Mouse (Mus musculus): ENCODE measurements at regions not wholly inside any gene's neighbourhood (a gene's known extent, or its start where the extent isn't known, plus 50 kb on each side); places are given as distances from the start of the nearest gene placed in this dataset.

- Histone ChIP-seq H3K4me1 (ENCODE audit: control insufficient read depth, insufficient read depth, low read length) (no peaks in the 10 kb centered on the region), H3K27ac (ENCODE audit: insufficient read depth, low read depth, low read length) (no peak overlapping the region), H3K4me3 (ENCODE audit: insufficient read depth, low read depth, low read length) (no peak overlapping the region)
- TF ChIP-seq POLR2A (IDR thresholded peaks at IDR 0.05; ENCODE audit: insufficient read depth, low read depth, low read length) (no peak), CTCF (IDR thresholded peaks at IDR 0.05; ENCODE audit: insufficient read depth, low read depth, low read length) (no peak)
- 95% methylated on average over 1 of the region's 1 CpGs for WGBS
Observed at GRCm38 (mm10) chr1:169387056-169387455, 144.2 kb downstream of the Nuf2 start.

GRCm38 (mm10) chr1:169385740-169386424 is 145.4 kb downstream of the Nuf2 start:
- H3K4me1 ChIP-seq (ENCODE audit: control insufficient read depth, insufficient read depth, low read length) = no peaks in the 10 kb centered on the region
- H3K27ac ChIP-seq (ENCODE audit: insufficient read depth, low read depth, low read length) = no peak overlapping the region
- WGBS = 91% methylated on average over 10 of the region's 10 CpGs
- no peak overlapping the region for H3K4me3 ChIP-seq (ENCODE audit: insufficient read depth, low read depth, low read length)
- no peak for TF ChIP-seq CTCF (IDR thresholded peaks at IDR 0.05; ENCODE audit: insufficient read depth, low read depth, low read length)
- no peak for TF ChIP-seq POLR2A (IDR thresholded peaks at IDR 0.05; ENCODE audit: insufficient read depth, low read depth, low read length)

- no peak overlapping the region for H3K4me3 ChIP-seq (ENCODE audit: insufficient read depth, low read depth, low read length)
- 43% methylated on average over 1 of the region's 1 CpGs for WGBS
- no peak overlapping the region for H3K27ac ChIP-seq (ENCODE audit: insufficient read depth, low read depth, low read length)
- H3K4me1 ChIP-seq (ENCODE audit: control insufficient read depth, insufficient read depth, low read length) = no peaks in the 10 kb centered on the region
- TF ChIP-seq CTCF (IDR thresholded peaks at IDR 0.05; ENCODE audit: insufficient read depth, low read depth, low read length) = no peak
- no peak for TF ChIP-seq POLR2A (IDR thresholded peaks at IDR 0.05; ENCODE audit: insufficient read depth, low read depth, low read length)
Observed at GRCm38 (mm10) chr1:169374686-169375085, 156.6 kb downstream of the Nuf2 start.

- TF ChIP-seq CTCF (IDR thresholded peaks at IDR 0.05; ENCODE audit: insufficient read depth, low read depth, low read length) (no peak), POLR2A (IDR thresholded peaks at IDR 0.05; ENCODE audit: insufficient read depth, low read depth, low read length) (no peak)
- no peak overlapping the region for H3K4me3 ChIP-seq (ENCODE audit: insufficient read depth, low read depth, low read length)
- H3K27ac ChIP-seq (ENCODE audit: insufficient read depth, low read depth, low read length) = no peak overlapping the region
- H3K4me1 ChIP-seq (ENCODE audit: control insufficient read depth, insufficient read depth, low read length) = peaks cover 4% of the 10 kb centered on the region; the same call in 1 of the 2 replicates
- 68% methylated on average over 3 of the region's 3 CpGs for WGBS
Observed at GRCm38 (mm10) chr1:169368758-169369157, 162.5 kb downstream of the Nuf2 start.

GRCm38 (mm10) chr1:169367772-169368501 is 163.3 kb downstream of the Nuf2 start:
- no peak for TF ChIP-seq POLR2A (IDR thresholded peaks at IDR 0.05; ENCODE audit: insufficient read depth, low read depth, low read length)
- 82% methylated on average over 10 of the region's 10 CpGs for WGBS
- Histone ChIP-seq H3K4me3 (ENCODE audit: insufficient read depth, low read depth, low read length) (no peak overlapping the region), H3K27ac (ENCODE audit: insufficient read depth, low read depth, low read length) (no peak overlapping the region), H3K4me1 (ENCODE audit: control insufficient read depth, insufficient read depth, low read length) (peaks cover 4% of the 10 kb centered on the region; the same call in 1 of the 2 replicates)

GRCm38 (mm10) chr1:169367316-169367715 is 163.9 kb downstream of the Nuf2 start:
- Histone ChIP-seq H3K4me3 (ENCODE audit: insufficient read depth, low read depth, low read length) (no peak overlapping the region), H3K27ac (ENCODE audit: insufficient read depth, low read depth, low read length) (no peak overlapping the region), H3K4me1 (ENCODE audit: control insufficient read depth, insufficient read depth, low read length) (peaks cover 4% of the 10 kb centered on the region; the same call in 1 of the 2 replicates)
- TF ChIP-seq POLR2A (IDR thresholded peaks at IDR 0.05; ENCODE audit: insufficient read depth, low read depth, low read length) = no peak
- TF ChIP-seq CTCF (IDR thresholded peaks at IDR 0.05; ENCODE audit: insufficient read depth, low read depth, low read length) = no peak
- 76% methylated on average over 4 of the region's 4 CpGs for WGBS

- TF ChIP-seq CTCF (IDR thresholded peaks at IDR 0.05; ENCODE audit: insufficient read depth, low read depth, low read length) (no peak), POLR2A (IDR thresholded peaks at IDR 0.05; ENCODE audit: insufficient read depth, low read depth, low read length) (no peak)
- 75% methylated on average over 4 of the region's 4 CpGs for WGBS
- H3K4me1 ChIP-seq (ENCODE audit: control insufficient read depth, insufficient read depth, low read length) = no peaks in the 10 kb centered on the region
- no peak overlapping the region for H3K27ac ChIP-seq (ENCODE audit: insufficient read depth, low read depth, low read length)
- H3K4me3 ChIP-seq (ENCODE audit: insufficient read depth, low read depth, low read length) = no peak overlapping the region
Observed at GRCm38 (mm10) chr1:169362564-169362963, 168.7 kb downstream of the Nuf2 start.

GRCm38 (mm10) chr1:169357652-169358241 is 173.5 kb downstream of the Nuf2 start:
- no peak overlapping the region for H3K4me3 ChIP-seq (ENCODE audit: insufficient read depth, low read depth, low read length)
- WGBS = 84% methylated on average over 6 of the region's 6 CpGs
- H3K27ac ChIP-seq (ENCODE audit: insufficient read depth, low read depth, low read length) = no peak overlapping the region
- no peak for TF ChIP-seq CTCF (IDR thresholded peaks at IDR 0.05; ENCODE audit: insufficient read depth, low read depth, low read length)
- TF ChIP-seq POLR2A (IDR thresholded peaks at IDR 0.05; ENCODE audit: insufficient read depth, low read depth, low read length) = no peak
- H3K4me1 ChIP-seq (ENCODE audit: control insufficient read depth, insufficient read depth, low read length) = peaks cover 2% of the 10 kb centered on the region; the same call in 1 of the 2 replicates

- WGBS = 78% methylated on average over 5 of the region's 5 CpGs
- no peak overlapping the region for H3K27ac ChIP-seq (ENCODE audit: insufficient read depth, low read depth, low read length)
- H3K4me1 ChIP-seq (ENCODE audit: control insufficient read depth, insufficient read depth, low read length) = peaks cover 2% of the 10 kb centered on the region; the same call in 1 of the 2 replicates
- no peak overlapping the region for H3K4me3 ChIP-seq (ENCODE audit: insufficient read depth, low read depth, low read length)
- TF ChIP-seq CTCF (IDR thresholded peaks at IDR 0.05; ENCODE audit: insufficient read depth, low read depth, low read length) (no peak), POLR2A (IDR thresholded peaks at IDR 0.05; ENCODE audit: insufficient read depth, low read depth, low read length) (no peak)
Observed at GRCm38 (mm10) chr1:169354021-169354420, 177.2 kb downstream of the Nuf2 start.
